Mouse (Mus musculus): Measurements from ENCODE around the gene Ctcfl.

Gene Ctcfl

DNA sequence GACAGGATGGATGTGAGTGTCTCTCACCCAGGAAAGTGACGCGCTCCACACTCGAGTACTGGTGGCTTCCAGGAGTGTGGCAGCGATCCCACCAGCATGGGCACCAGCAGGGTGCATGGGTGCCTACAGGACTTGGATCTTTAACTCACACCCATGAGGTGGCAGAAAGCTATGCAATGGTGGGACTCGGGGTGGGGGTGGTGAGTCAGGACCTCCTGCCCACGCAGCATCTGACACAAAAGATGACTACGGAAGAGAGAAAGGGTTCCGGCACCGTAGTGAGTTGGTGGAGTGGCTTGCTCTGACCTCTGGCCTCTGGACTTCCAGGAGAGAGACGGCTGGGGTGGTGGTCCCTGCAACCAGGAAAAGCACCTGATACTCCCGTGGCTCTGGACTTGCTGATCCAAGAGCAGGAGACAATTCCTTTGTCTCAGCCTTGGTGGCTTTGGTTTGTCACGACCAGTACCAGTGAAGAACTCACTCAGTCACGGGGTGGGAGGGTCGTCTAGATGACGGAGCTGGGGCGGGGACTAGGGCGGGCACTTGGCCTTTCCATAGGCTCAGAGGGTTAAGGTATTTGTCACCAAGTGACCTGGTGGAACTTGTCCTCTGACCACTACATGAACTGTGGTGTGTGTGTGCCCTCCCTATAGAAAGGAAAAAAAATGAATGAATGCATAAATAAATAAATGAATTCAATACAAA lies 71.1 kb downstream of the Ctcfl start:
- no peak for DNase-seq (ENCODE audit: low read depth, low spot score)

DNA sequence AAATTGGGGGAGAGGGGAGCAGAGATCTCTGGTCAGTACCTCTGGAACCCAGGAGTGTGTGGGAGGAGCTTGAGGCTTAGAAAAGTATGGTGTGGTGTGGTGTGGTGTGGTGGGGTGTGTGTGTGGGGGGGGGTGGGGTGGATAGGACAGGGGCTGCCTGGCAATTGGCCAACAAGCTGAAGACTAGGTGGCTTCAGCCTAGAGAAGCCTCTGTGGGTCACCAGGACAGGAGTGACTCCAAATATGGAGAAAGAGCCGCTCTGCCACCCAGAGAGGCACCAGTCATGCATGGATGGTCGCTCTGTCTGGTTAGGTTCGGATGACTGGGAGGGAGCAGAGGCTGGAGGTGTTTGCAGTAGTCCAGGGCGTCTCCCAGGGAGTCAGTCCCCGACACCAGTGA lies 71.9 kb downstream of the Ctcfl start:
- no peak for DNase-seq (ENCODE audit: low read depth, low spot score)

DNA sequence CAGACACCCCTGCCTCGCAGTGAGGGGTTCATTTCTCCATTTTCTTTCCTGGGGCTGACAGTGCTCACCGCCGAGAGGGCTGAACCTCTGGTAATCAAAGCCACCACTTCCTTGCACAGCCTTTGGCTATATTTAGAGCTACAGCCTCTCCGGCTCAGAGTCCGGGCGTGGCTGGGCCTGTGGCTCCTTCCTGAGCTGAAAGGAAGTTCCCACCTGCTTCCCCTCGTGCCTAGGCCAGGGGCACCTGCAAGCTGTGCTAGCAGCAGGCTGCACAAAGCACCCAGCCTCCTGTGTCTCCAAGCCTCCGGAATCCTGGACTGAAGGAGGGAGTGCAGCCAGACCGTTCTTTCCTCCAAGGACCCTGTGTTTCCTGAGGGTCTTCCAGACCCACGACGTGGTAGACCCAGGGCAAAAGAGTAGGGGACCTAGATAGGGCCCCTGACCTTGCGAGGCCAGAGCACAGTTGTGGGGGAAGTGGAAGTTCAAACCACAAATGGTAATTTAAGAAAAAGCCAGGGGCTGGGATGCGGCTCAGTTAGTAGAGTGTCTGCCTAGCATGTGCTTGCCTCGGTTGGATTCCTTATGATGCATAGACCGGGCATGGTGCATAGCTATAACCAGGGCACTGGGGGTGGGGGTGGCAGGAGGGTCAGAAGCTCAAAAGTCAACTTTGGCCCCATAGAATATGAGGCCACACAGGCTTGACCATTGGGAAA lies 72.6 kb downstream of the Ctcfl start:
- peak; percentile 84 for DNase-seq (ENCODE audit: low read depth, low spot score)

DNA sequence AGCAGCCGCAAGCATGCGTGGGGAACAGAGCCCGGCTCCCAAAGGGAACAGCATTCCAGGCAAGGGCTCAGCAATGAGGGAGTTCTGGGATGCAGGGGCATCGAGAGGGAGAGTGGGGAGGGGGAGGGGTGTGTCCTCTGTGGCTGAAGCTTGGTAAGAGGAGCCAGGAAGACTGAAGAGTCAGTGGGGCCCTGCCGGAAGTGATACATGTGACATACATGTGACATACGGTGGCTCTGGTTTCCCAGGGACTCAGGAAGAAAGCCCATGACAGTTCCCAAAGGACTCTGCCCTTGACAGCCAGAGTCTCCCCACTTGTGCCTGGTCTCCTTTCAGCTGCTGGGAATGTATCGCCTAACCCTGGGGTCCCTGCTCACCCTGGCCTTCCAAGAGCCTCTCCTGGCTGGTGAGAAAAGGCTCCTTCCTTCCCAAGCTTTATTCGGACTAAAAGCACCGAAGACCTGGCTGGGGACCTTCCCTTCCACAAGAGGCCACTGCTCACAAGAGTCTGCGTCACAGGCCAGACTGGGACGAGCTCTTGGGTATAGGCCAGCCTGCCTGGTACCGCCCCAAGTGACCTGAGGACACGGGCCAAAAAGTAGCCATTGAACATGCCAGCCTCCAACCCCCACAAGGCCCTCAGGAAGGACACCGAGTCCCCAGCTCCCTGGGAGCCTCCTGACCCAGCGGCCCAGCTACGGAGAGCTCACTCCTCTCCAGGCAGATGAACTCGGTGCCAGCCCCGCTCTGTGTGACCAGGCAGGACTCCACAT lies 74.9 kb downstream of the Ctcfl start:
- DNase-seq (ENCODE audit: low read depth, low spot score): peak; percentile 95
